Mouse (Mus musculus) thymus, postnatal 0 days (tissue): ENCODE measurements around the gene 3110082I17Rik. TPM values are rescaled to one million over a fixed set of nuclear protein-coding genes. Genes with fewer than 3 reads are reported as not detected.

Experiments
- DNase-seq: peaks from one replicate; pipeline ENCODE4 v3.0.0-alpha.2; 2015; ENCODE audit warnings: low spot score
- polyA plus RNA-seq: library from polyadenylated mRNA; unstranded; fragments of >200 nt; fragmentation: Nextera tagmentation; extraction: Ambion mirVana; gene quantifications from 2 replicates; pipeline ENCODE4 v1.2.1, GENCODE M21; 2015

Gene 3110082I17Rik
- polyA plus RNA-seq, 1 experiment from 2014 or later: 19.9 TPM

DNA sequence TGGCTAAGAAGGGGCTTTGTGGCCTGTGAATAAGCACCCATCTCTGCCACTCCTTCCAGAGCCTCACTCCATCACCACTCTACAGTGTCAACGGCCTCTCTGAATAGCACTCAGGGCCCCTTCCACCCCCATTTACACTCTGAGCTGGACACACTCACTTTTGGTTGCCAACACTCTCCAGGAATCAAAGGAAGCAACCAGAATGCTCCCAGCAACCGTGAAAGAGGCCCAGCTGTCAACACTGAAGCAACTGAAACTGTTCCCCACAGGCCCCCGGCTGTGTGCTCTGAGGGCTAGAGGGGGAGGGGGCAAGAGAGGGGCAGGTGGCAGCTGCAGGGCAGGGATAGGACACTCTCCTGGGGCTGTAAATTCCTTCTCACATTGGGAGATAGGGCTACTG is 41.7 kb downstream of the 3110082I17Rik start:
- DNase-seq: peak; percentile 81

DNA sequence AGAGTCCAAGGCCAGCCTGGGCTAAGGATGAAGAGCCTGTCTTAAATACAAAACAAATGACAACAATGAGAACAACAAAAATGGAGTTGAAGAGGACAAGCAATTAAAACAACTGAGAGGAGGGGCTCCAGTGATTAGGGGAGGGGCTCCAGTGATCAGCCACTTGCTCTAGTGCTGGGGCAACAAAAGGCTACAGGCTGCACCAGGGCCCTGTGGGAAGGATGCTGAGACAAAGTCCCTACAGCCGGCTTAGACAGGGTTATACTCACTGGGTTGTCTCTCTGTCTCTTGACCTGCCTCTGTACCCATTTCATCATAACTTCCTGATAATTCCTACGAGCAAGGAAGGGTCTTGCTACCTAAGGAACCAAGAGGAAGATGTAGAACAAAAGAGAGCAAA is 42.2 kb downstream of the 3110082I17Rik start:
- no peak for DNase-seq

DNA sequence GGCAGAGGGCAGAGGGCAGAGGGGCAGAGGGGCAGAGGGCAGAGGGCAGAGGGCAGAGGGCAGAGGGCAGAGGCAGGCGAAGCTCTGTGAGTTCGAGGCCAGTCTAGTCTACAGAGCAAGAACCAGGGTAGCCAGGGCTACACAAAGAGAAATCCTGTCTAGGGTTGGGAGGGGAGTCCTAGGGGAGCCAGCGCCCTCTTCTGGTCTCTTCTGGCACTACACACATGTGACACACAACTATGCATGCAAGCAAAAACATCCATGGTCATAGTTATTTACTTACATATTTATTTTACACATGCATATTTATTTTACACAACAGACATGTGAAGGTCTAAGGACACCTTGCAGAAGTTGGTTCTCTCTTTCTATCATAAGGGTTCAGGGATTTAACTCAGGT is 42.8 kb downstream of the 3110082I17Rik start:
- DNase-seq: no peak

DNA sequence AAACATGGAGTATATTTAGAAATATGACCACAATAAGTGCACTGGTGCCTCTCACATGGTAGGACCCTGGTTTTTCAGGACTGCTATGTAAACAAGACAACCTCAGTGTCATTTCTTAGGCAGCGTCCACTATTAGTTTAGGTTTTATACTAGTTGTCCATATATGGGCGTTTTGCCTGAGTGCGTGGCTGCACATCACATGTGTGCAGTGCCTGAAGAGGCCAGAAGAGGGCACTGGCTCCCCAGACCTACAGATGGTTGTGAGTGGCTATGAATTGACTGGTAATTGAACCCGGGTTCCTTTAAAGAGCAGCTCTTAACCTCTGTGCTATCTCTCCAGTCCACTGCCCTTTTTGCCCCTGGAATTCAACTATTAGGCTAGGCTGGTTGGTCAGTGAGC is 43.4 kb downstream of the 3110082I17Rik start:
- no peak for DNase-seq

DNA sequence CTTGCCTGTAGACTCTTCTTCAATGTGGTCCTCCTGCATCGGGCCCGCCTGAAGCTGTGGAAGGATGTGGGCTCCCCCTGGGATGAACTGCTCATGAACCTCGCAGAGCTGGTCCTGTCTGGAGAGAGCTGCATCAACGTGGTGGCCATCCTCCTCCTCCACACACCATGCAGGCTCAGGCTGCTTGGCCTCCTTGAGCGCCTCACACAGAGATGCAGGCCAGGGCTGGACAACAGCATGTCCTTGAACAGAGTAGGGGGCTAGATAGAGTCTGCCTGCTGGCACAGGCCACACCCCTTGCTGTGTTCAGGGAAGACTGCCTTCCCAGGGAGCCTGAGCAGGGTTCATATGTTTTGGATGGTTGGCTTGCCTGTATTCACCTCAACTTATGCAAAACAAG is 45.3 kb downstream of the 3110082I17Rik start:
- DNase-seq: no peak

DNA sequence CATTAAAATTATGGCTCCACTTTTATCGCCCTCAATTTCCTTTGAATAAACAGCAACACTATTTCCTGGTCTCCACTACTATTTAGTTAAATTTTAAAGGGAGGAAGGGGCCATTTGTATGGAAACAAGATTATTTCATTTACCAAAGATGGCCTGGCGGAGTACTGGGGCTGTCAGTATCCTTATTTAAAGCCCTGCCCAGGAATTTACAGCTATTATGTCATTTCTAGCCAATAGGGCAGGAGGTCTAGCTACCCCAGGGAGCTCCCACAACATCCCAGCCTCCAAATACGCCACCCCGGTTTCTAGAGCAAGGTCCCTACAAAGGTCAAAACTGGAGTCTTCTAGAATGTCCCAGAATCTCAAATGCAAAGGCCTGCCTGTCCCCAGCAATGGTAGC is 46.8 kb downstream of the 3110082I17Rik start:
- DNase-seq: no peak

DNA sequence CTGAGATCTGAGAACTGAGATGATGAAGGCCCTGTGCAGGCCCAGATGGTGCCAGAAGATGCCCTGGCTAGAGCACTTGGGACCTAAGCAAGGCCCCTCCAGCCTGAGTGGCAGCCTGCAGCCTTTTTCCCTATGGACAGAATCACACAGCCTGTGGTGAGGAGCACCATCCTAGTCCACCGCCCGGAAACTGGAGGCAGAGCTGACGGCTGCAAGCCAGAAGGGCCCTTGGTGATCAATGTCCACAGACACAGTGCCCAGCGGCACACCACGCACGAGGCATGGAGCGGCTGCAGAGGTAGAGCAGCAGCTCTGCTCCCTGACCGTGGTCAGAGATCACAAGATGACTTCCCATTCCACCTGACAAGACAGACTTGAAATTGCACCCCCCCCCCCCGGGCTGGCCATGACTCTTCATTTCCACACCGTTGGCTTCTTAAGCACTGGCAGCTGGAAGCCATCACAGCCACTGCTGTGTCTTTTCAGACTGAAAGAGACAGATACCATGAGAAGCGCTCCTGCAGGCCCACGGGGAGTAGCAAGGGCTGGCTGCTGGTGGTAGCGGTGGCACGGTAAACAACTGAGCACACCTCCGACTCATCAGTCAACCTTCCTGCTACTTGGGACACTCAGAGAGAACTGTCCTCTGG is 48.5 kb downstream of the 3110082I17Rik start:
- DNase-seq: no peak

DNA sequence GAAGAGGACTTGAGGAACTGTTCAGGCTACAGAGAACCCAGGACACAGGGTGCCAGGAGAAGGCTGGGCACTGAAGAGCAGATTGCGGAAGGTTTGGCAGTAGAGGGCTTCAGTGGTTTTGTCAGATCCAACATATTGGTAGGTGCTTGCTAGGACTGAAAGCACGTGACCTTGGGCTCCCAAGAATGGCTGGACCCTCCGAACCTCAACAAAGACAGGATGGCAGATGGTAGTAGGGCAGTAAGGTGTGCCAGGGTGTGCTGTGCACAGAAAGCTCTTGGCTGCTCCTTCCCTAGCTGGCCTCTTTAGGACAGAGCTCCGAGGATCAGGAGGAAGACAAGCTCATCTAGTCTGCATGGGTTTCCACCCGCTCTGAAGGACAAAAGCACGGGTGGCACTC is 49.2 kb downstream of the 3110082I17Rik start:
- no peak for DNase-seq

DNA sequence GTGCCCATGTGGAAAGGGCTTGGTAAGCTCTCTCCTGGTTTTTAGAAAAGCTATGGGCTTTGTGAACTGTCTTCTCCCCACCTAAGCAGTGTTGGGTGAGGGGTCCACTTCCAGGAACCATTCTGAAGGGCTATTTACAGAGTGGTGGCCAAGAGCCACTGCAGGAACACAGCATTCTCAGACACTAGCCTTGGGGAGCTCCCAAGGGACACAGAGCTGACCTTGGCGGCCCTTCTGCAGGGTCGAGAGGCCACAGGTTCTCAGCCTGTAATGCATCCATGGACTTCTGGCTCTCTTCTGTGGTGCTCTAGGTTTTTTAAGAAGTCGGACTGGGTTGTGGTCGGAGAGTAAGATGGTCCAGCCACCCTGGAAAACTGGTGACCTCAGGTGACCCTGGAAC is 50.3 kb downstream of the 3110082I17Rik start:
- DNase-seq: no peak

DNA sequence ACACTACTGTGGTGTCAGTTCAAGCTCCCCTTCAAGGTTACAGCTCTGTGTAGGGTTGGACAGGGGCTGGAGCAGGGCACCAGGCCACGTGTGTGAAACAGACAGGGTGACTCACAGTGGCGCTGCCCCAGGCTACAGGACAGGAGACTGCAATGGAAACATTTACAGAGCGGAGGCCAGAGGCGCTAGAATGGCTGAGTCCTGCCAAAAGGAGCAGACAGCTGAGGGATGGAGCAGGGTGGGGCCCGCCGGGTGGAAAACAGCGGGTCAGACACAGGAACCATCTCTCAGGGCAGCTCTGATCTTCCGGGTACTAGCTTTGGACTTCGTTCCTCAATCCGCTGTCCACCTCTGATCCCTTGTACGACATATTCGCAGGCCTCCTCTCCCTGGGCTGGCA is 50.9 kb downstream of the 3110082I17Rik start:
- DNase-seq: no peak

DNA sequence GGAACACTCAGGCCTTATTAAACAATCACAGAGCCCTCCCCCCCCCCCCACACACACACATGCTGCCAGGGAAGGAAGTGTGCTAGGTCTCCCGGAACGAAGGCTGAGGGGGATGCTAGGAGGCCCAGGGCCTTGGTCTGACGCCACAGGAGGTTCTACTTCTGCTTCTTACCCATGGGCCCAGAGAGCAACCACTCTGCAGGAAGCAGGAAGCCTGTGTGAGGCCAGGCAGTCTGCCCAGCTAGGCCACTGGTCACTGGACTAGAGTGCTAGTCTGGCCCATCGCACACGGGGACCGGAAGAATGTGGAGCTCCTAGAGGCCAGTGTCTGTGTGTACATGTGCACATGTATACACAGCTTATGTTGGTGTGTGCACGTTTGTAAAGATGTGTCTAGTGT is 51.8 kb downstream of the 3110082I17Rik start:
- DNase-seq: no peak

DNA sequence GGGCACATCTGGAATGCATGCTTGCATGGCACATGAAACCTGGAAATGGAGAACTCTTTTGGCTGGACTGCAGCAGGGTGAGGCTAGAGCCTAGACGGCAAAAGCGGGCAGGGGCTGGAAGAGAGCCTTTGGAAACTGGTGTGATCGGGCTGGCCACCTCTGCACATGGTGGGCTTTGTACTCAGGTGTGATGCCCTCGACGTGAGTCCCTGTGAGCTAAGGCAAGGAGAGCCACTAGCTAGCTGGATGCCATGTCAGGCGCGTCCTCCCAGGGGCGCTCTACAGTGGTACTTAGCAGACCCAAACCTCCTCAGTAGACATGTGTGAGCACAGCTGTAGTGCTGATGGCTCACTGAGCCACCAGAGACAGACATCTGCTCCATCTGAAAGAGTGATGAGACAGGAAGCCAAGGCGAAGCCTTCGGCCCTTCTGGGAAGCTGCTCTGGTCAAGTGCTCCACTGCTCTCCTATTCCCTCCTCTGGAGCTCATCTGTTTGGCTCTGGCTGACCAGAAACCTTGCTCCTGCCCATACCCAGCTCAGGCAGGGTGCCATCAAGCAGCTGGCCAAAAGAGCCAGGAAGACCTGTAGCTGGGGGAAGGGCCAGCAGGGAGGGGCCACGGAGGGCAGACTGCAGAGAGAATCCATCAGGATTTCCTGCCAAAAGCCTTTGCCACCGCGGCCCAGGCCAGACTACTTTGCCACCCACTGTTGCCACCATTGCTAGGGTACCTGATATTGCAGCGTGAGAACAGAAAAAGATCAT is 53.0 kb downstream of the 3110082I17Rik start:
- no peak for DNase-seq

DNA sequence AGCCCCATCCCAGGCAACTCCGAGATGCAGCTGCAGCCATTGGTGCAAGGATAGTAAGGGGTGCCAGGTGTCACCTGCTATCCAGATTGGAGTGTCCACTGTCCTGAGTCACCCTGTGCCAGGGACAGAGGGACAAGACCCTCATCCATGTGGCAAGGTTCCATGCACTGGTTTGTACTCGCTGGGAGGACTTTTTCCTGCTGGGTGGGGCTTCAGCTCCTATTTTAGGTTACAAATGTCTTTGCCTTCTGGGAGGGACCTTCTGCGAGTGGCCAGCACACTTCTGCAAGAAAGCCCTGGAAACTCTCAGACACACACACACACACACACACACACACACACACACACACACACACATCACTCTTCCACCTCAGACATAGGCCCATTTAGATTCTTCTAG is 54.4 kb downstream of the 3110082I17Rik start:
- no peak for DNase-seq

DNA sequence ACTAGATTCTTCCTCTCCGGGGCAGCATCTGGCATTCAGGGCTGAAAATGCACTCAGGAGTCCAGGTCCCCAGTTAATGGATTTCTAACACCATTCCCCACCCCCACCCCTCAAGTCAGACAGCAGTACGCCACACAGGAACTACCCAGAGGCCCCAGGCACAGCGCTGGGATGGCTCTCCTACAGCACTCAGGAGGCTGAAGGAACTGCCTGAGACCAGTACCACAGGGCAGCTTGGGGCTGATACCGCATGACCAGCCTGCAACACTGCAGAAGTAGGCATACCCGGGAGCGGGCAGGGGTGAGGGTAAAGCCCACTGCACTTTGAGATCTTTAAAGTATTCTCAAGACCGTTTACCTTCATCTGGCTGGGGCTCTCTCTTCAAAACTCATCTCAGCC is 54.8 kb downstream of the 3110082I17Rik start:
- DNase-seq: no peak

DNA sequence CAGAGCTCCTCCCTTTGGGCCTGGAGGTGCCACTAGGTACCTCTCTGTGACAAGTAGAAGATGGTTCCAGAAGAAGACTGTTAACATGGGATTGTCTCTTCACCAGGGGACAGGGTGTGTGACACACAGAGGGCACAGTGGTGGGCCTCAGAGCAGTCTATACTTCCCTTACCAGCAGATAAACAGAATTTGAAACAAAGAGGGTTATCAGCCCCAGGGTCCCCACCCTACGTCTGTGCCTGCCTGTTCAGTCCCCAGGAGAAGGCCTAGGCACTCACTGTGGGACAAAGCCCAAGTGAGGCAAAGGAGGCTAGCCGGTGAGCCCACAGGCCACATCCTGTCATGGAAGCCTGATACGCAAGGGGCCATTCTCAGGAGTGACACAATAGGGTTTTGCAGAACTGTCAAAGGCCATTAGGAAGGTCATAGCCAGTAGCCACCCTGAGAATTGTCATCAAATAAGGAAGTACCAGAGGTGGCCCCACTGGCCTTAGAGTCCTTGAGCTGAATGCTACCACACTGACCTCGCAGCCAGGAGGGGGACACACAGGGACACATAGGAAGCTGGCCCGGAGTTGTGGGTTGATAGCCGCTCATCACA is 55.4 kb downstream of the 3110082I17Rik start, which contains the start of gene C130050O18Rik:
Gene C130050O18Rik (plus strand): TSS at position 480 of the 601 bp plus-strand sequence.
- peak; percentile 31 for DNase-seq

DNA sequence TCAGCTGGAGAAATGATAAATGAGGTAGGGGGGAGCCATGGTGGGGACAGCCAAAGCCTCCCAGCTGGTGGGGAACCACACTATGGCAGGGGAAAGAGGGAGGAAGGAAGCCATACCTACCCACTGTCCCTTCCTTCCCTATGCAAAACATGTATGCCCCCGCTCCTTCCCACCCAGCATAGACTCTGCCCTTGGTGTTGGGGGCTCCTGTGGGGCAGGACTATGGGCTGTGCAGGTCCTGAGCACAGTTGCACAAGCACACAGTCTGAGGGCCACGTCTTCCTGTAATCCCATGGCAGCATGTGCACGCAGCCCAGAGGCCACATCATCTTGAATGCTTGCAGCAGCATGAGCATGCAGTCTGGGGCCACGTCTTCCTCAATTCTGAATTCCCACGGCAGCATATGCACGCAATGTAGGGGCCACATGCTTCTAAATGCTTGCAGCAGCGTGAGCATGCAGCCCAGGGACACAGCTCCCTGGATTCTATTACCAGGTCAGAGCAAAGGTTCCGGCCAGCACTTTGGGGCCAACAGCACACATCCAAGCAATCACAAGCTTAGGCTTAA is 56.6 kb downstream of the 3110082I17Rik start:
- no peak for DNase-seq

DNA sequence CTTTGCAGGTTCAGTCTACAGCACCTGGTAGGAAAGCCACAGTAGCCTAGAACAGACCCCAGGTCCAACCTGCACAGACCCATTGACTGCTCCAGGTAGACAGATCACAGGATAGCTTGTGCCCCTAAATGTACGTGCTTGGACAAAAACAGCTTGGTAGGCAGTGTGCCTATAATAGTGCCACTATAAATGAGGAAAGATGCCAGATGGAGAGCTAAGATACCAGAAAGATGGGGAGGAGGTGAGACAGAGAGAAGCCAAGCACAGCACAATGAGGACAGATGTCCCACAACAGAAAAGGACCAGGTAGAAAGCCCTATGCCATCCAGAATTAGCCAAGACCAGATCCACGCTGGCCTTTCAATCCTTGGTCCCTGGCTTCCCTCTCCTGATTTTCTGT is 58.2 kb downstream of the 3110082I17Rik start:
- DNase-seq: no peak

DNA sequence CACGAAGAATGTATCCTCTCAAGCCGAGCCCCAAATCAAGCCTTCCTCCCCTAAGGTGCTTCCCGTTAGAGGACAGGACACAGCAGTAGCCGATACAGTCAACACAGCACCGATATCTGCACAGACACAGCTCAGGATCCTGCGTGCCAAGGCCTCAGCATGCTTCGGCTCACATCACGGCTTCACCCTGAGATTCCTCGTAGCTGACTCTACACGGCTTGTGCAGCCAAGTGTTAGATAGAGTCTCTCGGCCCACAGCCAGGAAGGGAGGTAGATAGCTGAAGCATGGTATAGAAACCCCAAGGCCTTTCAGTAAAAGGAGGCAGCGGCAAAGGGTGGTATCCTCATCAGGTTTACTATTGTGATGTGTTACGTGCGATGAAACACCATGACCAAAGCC is 60.3 kb downstream of the 3110082I17Rik start:
- DNase-seq: no peak

DNA sequence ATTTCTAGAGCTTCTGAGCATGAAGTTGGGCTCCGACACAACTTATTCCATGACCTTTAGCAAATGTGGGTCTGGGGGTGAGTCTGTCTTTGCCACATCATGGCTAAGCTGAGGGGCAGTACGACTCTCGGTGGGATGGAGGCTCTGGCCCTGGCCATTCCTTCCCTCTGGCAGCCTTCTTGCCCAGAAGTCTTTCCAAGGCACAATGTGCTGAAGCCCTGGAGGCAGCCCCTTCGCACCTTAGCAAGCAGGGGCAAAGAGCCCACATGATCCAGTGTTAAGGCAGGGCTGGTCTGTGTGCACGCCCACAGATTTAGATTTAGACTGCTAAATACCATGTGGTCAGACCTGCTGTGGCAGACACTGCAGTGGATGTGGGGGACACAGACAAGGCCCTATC is 61.5 kb downstream of the 3110082I17Rik start:
- DNase-seq: no peak

DNA sequence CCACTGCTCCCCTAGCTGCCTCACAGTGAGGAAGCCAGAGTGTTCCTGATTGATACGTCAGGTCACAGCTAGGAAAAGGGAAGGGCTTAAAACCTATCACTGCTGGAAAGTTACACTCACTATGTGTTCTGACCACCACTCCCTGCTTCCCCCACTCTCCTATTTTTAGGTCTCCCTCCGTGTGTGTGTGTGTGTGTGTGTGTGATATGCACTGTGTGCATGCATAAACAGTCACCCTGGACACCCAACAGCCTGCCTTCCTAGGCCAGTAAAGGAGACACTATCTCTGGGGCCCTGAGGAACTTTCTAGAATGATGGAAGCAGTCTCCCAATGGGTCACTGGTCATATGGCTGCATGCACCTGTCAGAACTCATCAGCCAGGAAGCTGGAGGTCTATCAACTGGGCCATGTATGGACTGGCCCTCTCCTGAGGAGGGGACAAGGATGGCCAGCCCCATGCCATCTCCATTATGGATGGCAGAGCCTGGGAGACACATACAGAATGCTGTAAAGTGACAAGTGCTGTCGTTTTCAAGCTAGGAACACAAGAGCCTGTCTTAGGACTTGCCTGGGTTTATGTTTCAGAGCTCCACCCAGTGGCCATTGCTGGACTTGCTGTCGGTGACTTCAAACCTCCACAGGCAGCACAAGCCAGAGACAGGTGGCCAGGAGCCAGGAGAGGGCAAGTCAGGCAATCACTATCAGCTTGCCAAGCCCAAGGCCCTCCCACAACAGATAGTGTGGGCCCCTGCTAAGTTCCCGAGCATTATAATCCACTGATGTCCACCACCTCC is 62.2 kb downstream of the 3110082I17Rik start:
- peak; percentile 92 for DNase-seq

DNA sequence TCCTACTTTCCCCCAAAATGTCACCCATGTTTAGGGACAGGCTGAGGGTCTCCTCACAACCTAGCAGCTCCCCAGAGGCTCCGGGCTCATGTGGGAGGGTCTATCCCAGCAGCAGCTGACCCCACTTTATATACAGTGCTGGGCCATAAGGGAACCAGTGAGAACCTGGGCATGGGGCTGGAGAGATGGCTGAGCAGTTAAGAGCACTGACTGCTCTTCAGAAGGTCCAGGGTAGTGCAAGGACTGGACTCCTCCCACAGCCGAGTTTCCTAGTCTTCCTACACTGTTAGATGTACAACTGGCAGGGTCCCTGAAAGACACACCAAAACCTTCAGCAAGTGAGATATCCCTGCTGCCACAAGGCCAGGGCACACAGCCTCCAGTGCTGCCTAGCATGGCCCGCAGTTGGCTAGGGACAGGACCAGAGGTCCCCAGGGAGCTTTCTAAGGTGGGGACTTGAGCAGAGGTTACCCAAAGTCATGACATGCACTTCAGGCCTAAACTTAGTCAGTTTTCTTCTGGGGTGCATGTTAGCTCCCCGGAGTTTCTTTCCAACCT is 62.9 kb downstream of the 3110082I17Rik start:
- DNase-seq: no peak
